Mouse (Mus musculus) thymus, postnatal 4 days (tissue): ENCODE measurements around the gene Bmf.

Source experiments
- DNase-seq: peaks from one replicate; pipeline ENCODE4 v3.0.0; 2021

Gene Bmf

DNA sequence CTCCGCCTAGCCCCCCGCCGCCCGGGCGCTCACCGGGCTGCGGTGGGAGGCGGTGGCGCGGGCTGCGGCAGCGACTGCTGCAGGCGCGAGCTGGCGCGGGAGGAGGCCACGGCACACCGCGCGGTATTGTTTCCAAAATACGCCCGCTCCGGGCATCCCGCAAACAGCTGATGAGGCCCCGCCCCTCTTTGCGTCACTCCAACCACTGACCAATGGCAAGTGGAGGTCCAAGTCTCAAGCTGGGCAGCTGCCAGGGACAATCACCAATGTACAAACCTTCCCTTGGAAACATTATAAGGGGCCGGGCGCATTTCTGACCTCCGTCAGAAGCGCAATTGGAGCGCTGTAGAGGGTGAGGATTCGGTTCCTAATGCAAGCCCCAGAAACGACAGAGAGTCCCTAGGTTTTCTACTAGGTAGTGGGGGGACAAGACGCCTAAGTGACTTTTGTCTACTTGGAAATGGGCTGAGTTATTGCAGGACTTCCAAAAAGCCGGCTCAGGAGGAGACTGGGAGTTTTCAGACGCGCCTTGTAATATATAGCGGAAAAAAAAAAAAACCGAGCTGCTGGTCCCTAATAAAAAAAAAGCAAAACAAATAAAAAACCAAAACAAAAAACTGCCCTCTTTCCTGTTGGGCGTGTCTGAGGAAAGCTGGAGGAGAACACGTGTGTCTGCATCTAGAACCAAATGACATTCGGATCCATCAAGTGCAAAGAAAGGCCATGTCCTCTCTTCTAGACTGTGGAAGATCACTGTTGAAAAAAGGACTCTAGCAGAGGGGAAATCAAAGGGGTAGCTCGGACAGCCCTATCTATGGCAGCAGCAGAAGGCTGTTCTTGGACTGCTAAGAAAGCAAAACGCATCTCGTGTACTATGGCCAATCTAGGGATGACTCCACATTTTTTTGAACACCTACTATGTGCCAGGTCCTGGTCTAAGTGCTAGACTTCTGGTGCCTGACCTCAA lies at the start of gene Bmf:
Bmf (minus strand) TSS at position 181 of the 967 bp plus-strand sequence.
- DNase-seq, result peak; percentile 88

DNA sequence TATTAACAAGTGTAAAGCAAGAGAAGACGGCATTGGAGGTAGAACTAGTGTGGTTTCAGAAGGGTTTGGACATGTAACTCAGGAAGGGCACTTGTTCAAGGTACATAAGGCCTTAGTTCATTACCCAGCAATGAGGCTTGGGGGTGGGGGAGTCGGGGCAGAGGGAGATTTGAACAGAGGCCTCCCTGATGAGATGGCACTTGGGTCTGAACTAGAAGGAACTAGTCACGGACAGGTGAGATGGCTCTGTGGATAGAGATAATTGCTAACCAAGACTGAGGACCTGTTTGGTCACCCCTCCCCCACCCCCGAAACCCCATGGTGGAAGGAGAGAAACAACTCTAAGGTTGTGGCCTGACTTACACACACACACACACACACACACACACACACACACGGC lies 49.6 kb upstream of the Bmf start:
- no peak for DNase-seq

DNA sequence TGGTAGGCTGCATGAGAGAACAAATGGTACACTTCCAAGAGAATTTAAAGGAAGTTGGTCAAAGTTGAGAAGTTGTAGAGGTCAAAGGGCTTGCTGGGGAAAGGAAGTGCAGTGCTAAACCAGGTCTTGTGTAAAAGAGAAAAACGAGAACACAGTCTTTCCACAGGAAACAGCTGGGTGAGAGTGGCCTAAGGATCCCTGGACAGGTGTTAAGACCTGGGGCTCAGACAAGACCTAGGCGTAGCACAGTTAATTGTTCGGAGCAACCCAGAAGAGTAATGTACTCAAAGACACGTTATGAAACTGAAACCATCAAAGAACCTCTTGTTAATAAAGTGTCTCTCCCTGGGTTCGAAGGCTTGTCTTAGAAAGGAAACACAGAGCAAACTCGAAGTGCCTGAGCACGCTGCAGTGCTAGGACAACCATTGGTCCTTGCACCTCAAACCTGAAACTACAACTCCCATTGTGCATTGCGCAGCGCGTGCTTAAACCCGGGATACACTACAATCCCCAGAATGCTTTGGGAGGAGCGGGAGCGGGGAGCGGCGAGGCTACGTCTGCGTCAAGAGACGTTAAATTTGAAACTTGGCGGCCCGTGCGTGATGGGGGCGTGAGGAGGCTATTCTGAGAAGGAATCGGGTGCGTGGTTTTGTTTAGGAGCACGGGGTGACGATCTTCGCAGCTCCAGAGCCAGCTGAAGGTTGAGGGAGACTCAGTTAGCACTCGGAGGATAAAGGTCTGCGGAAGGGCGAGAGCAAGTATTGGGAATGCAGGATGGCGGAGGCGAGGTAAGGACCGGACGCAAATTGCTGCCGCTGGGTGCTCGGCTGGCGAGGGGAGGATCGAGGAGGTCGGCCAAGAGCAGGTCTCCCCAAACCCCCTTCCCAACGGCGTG lies 48.4 kb upstream of the Bmf start, which contains the start of gene Bub1b:
Bub1b (plus strand) TSS at position 539 of the 896 bp plus-strand sequence.
- DNase-seq, result peak; percentile 92

DNA sequence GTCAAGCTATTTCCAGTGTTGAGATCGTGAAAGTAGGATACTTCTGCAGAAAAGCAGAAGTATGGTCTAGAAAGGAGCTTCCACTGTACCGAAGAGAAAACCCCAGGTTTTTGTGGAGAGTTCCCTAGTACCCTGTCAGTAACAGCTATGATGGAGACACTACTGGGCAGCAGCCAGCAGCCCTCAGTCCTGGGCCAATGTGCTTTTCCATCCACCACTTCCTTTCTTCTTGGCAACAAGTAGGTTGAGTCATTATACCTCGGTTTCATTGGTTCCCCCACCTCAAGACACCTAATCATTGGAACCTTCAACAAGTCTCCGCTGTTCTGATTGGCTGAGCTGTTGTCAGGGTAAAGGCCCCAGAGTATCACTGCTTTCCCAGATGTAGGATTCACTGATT lies 41.6 kb upstream of the Bmf start:
- DNase-seq, result no peak

DNA sequence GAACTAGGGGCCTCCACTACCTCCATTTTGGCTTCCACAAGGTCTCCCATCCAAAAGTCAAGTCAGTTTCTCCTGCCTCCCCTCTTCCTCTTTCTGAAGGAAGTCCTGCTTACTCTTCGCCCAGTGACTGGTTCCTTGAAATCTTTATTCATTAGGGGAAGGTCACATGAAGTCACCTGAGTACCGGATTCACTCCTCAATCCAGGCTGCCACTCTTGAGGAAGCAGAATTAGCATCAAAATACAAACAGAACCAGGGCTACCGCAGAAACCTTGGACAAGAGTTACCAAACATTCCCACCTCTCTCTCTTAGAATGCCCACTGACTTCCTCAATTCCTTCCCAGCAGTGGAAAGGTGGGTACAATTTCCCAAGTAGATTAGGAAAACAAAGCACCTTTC lies 38.2 kb upstream of the Bmf start:
- no peak for DNase-seq

DNA sequence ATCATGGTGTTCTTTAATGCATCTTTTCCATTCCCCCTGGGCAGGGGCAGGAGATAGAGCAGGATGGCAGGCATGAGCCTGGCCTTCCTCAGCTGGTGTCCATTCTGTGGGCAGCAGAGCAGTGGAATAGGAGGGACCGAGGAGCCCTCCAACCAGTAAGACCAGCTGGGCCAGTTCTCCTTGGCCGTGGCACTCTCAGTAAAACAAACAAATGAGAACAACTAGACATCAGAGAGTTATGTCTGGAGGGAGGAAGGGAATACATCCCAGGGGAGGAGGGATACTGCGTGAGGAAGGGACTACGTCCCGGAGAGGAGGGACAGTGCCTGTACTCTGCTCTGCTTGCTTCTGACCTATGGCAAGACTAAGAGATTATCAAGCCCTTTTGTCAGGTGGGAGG lies 36.5 kb upstream of the Bmf start:
- DNase-seq, result no peak

DNA sequence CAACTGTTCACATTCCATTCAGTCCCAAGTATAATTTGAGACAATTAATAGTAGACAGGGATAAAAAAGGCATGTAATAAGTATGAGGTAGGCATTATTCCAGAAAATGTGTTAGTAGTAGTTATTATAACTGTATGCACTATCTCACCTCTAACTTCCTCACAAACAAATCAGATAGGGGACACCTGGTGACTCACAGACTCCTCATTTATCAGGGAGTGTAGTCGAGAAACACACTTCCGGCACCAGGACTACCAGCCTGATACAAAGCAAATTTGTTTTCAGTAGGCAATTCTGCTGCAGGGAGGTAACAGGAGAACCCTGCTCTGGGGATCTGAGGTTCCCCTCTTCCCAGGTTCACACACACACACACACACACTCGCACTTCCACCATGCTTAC lies 23.6 kb upstream of the Bmf start:
- DNase-seq, result no peak

DNA sequence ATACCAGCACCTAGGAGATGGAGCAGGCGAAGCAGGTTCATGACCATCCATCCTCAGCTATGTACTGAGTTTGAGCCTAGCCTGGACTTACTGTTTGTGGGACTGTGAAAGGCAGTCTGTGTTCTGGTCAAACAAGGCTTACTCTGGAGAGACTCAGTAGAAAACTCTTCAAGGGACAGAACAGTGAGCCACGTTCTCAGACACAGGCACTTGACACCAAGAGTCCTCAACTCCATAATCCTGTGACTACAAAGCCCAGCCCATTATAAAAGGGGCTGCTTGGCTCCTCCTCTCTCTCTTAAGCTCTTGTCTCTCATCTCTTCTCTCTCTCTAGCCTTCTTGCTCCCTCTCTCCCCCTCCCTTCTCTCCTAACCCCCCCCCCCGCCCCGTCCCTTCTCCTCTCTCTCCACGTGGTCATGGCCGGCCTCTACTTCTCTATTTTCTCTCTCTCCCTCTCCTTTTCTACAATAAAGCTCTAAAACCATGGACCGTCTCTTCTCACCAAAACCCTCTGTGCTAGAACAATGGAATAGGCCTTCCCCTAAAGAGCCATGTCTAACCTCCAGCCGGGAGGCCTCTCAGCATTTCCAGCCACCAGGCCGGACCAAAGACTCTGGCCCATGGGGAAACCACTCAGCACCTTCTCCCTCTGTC lies 22.8 kb upstream of the Bmf start:
- DNase-seq, result no peak

DNA sequence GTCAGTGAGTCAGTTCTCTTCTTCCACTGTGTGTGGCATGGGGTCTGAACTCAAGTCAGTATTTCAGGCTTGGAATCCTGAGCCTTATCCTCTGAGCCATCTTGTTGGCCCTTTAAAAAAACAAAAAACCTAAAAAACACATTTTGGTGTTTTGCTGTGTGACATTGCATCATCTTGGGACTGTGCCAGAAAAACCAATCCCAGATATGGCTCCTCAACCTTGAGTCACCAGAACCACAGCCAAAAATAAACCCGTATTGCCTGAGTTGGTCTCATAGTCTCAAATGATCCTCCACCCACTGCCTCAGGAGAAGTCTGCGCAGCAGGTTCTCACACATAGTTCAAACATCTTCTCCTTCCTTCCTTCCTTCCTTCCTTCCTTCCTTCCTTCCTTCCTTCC lies 21.5 kb upstream of the Bmf start:
- no peak for DNase-seq

DNA sequence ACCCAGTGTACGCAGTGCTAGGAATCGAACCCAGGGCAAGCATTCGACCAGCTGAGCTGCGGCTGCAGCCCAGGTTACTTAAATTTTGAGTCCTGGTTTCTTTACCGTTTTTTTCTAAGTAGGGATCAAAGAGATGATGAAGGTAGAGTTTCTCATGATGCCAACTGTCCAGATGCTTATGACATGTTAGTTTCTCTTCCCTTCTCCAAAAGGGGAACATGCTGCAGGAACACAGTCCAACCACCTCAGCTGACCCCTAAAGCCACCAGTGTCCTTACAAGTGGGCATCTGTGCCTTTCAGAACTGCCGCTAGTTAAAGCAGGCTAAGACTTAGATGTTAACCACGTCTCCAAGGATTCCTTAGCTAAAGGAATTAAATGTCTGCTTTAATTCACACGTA lies 17.7 kb upstream of the Bmf start:
- no peak for DNase-seq

DNA sequence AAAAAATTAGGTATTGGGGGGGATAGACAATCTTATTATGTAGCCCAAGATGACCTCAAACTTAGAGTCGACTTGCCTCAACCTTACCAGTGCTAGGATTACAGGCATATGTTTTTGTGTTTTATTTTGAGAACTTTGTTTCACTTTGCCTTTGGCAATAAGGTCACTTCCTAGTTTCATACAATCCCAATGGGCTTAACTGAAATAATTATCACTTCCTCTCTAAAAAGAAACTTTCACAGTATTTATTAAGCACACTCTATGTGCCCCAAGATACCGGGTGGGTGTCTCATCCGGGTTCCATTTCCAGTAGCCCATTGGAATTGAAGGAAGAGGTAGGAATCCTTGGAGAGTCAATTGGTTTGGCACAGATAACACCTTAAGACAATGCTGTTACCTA lies 12.9 kb upstream of the Bmf start:
- DNase-seq, result no peak

DNA sequence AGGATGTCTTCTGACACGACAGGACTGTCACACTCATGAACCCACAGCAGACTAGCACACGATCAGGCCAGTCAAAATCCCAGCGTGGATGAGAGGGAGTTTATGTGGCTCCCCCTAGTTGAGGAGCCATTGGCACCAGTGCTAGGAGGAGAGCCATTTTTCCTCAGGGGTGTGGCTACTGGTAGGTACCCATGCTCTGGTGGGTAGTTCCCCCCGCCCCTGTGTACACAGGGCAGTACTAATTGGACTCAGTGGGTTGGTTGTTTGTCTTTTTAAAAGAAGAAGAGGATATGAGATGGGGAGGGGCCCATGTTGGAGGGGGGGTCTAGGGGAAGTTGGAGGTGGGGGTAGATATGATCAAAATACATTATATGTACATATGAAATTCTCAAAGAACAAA lies 12.5 kb upstream of the Bmf start:
- no peak for DNase-seq

DNA sequence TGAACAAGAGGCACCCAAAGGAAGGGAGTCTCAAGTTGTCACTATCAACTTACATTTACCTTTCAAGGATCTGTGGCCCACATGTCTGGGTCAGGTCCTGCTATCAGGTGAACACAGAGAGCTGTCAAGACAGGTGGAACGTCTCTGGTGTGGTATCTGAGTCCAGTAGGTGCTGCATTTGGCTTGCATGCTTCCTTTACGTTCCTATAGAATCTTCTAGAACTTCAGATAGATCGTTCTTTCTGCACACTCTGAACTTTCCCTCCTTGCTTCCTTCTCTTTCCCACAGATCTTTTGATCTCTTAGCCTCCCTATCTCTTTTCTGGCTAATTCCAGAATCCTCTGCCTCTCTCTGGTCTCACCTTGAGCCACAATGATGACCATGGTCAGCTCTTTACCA lies 8.9 kb upstream of the Bmf start:
- no peak for DNase-seq

DNA sequence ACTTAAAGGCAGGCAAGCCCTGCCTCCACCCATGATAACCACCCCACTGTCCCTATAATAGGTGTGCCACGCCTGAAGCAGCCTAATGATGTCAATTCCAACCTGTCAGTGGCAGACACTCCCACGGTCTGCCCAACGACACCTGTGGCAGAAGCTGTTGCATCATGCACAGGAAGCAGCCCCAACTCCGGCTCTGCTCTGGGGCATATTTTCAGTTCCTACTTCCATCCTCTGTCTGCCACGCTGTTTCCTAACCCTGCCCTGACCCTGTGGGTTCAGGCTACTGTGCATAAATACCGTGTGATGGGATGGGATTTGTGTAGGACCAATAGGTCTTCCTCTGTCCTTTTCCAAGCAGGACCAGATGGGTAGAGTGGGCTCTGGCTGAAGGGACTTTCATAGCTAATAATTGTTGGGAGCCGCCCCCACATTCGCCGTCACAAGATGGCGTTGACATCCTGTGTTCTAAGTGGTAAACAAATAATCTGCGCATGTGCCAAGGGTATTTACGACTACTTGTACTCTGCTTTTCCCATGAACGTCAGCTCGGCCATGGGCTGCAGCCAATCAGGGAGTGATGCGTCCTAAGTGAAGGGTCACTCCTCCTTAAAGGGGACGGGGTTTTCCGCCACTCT lies 5.0 kb upstream of the Bmf start:
- DNase-seq, result peak; percentile 76

DNA sequence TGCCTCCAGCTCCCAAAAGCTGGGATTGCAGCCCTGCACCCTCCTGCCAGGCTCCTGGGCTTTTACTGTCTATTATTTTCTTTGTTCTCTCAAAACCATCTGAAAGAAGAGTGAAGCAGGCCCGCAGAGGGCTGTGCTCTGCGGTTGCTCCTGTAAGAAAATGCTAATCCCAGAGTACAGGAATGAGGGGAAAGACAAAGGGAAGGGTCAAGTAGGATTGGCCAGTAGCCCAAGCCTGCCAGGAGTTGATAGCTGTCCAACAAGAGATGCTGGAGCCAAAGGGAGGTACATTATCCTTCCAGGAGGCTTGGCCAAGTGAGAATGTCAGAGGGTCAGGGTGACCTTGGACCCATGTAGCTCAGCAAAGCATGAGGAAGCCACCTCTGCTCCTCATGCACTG lies 2.1 kb upstream of the Bmf start:
- no peak for DNase-seq

DNA sequence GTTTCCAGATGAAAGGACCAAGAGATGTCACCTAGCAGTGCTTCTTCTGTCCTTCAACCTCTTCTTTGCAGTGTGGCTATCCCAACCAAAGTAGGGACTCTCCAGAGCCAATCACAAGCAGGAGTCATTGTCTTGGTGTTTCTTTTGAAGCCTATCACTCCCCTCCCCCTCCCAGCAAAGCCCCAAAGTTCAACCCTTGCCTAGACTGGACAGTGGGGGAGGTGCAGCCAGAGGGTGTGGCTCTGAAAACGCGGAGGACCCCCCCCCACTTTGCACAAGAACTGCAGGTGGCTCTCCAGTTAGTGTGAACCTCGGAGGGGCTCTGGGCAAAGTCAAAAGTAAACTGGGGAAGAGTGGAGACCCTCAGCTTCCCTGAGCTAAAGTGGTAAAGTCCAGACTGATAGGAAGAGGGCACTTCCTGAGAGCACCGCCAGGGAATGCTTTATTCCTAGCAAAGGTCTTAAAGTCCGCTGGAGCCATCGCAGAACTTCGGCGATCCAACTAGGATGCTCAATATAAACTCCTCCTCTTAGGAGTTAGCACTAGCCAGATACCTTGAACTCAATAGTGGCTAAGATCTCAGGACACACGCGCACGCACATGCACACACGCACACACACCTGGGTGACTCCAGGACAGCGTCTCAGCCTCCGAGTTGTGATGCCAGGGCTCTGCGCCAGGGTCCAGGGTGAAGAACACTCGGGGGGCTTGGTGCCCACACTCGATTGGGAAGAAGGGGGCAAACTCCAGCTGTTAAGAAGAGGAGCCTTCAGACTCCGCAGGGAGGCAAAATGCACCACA lies 866 bp downstream of the Bmf start:
- DNase-seq, result peak; percentile 64

DNA sequence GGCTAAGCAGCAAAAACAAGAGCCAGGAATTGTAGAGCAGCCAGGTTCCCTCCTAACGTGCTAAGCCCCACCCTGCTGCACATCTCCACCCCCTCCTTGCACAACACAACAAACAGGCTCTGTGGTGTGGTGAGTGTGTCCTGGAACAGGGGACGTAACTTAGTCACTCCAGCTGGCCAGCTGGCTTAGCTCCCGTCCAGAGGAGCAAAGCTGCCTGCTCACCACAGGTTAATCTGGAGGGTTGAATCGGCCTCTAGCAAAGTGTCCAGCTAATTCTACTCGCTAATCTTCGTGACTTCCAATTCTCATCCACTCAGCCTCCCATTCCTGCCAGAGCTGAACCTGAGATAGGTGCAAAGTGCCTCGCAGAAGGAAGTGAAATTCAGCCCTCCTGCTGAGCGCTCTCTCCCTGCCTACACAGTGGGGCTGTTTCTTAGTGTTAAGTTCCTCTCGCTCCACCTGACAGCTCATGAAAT lies 1.9 kb downstream of the Bmf start:
- DNase-seq, result peak; percentile 56

DNA sequence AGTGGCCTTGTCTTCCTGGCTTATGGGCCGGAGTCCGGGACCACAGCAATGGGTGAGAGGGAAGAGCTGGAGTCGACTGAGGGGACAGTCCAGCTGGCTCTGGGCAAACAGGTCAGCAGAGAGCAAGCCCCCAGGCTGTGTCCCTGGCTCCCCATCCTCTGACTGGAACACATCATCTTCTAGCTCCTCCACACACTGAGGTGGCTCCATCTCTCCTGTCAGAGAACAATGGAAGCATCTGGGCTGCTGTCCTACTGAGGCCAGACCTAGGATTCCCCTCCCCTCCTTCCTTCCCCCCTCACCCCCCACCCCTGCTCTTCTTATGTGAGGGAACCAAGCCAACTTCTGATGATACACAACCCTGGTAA lies 2.7 kb downstream of the Bmf start:
- peak; percentile 54 for DNase-seq

DNA sequence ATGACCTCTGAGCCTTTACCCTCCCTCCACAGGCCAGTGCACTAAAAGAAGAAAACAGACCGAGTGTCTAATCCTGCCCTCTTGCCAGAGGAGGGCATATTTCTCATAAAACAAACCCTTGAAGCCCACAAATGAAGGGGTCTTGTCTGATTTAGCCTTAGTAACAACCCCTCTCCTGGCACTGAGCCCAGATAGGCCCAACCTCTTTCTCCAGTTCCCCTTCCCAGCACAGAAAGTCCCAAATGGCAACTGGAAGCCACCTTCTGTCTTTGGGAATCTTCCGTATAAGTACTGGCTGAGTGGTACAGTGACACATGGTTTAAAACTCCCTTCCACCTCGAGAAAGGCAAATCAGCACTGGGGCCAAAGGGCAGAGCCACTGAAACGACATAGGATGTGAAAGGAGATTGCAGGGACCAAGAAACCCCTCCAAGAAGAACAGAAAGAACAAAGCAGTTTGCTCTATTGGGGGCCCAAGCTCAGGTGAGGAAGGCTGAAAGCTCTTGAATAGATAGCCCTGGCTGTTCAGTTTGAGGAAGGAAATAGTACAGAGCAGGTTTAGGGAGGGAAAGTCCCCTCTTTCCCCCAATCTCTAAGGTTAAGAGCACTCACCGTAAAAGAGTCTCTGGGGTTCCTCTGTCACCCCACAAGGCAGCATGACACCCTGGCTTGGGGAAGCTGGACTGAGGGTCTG lies 3.2 kb downstream of the Bmf start:
- peak; percentile 49 for DNase-seq

DNA sequence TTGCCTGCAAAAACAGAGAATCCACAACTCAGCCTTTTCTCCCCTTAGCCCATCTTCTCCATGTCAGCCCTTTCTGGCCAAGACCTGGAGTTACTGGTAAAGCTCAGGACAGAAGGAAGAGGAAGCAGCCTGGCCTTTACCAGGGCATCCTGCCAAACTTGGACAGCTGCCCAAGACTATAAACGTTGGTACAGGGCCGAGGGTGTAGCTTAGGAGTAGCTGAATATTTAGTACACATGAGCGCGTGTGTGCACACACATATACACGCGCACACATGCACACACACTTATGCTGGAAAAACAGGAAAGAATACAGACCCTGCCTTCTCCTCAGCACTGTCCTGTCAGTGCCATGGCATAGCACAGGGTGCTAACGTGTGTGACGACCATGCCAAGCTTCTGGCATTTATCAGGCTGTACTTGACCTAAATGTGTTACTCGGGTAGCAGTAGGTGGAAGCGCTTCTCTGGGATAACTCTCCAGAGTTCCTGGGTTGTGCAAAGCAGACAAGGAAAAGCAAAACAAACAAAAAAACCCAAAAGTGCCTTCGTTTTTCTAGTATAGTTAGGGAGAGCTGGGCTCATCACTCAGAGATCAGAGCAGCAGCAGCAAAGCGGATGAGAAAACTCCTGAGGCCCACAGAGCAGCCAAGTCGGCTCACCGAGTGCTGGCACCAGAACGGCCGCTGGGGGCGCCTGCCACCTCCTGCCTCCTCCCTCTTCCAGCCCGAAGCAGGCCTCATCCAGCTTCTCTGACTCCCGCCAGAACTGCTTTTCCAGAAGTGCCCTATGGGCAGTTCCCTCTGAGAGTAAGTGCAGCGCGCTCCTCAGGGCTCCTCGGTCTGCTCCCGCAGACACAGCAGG lies 4.0 kb downstream of the Bmf start:
- DNase-seq, result peak; percentile 96
